Mouse (Mus musculus) thymus, adult 2 months (tissue): ENCODE data around the gene Pold2. TPM values are rescaled to one million over a fixed set of nuclear protein-coding genes. Genes with fewer than 3 reads are reported as not detected.
A peak's percentile ranks its signal among the peaks of the same experiment; 100 is the strongest.

Source experiments
- DNase-seq: peaks from one replicate; pipeline ENCODE4 v3.0.0; 2021
- H3K27ac ChIP-seq: fragments of 200-500 bp; 2 replicates; pipeline ENCODE4 v1.5.1; 2012; ENCODE audit warnings: low read length, control low read depth; ENCODE audit not compliant: control insufficient read depth, insufficient read depth
- H3K27me3 ChIP-seq: fragments of 200-500 bp; 2 replicates; pipeline ENCODE4 v1.6.1; 2012; ENCODE audit warnings: mild to moderate bottlenecking, low read length, moderate library complexity, mixed read lengths; ENCODE audit not compliant: control insufficient read depth, insufficient read depth
- H3K36me3 ChIP-seq: fragments of 200-500 bp; 2 replicates; pipeline ENCODE4 v1.6.1; 2012; ENCODE audit warnings: mild to moderate bottlenecking, low read length, moderate library complexity; ENCODE audit not compliant: control insufficient read depth, insufficient read depth
- H3K4me1 ChIP-seq: fragments of 200-500 bp; replicated peaks from 2 replicates; pipeline ENCODE4 v1.6.1; 2012; ENCODE audit warnings: low read length; ENCODE audit not compliant: control insufficient read depth, insufficient read depth
- H3K4me3 ChIP-seq: fragments of 200-500 bp; 2 replicates; pipeline ENCODE4 v1.5.1; 2012; ENCODE audit warnings: mild to moderate bottlenecking, low read length, control low read depth, moderate library complexity; ENCODE audit not compliant: control insufficient read depth, insufficient read depth
- CTCF ChIP-seq: fragments of 200-500 bp; IDR thresholded peaks from 2 replicates; pipeline ENCODE4 v1.5.1; 2012; ENCODE audit warnings: mild to moderate bottlenecking, control low read depth, low read length, moderate library complexity, borderline replicate concordance; ENCODE audit not compliant: control insufficient read depth, poor library complexity, insufficient read depth; ENCODE audit errors: extremely low read depth
- POLR2A ChIP-seq: fragments of 200-500 bp; IDR thresholded peaks from 2 replicates; pipeline ENCODE4 v1.6.1; 2012; ENCODE audit warnings: mild to moderate bottlenecking, low read length, control low read depth, moderate library complexity; ENCODE audit not compliant: control insufficient read depth, poor library complexity, insufficient read depth; ENCODE audit errors: extremely low read depth
- WGBS: fragments of 180-500 bp; shearing (Covaris S2); methylation state at CpG from one replicate; pipeline ENCODE4 v1.1.7; 2018; 5-methylcytosine and 5-hydroxymethylcytosine counted together
- polyA plus RNA-seq: library from polyadenylated mRNA; depleted of rRNA; stranded (reverse); fragments of >200 nt; gene quantifications from 2 replicates; pipeline ENCODE4 v1.2.3, GENCODE M21; 2012

The Pold2 gene
- polyA plus RNA-seq, 1 experiment, result 309 TPM

GRCm38 (mm10) chr11:5856479-5857130 lies 21.5 kb downstream of the Pold2 start:
- no peak for TF ChIP-seq POLR2A
- TF ChIP-seq CTCF, result no peak
- H3K4me3 ChIP-seq, result no peak overlapping the region
- peaks cover 6% of the 10 kb centered on the region for H3K27me3 ChIP-seq
- DNase-seq, result no peak
- WGBS, result 91% methylated on average over 8 of the region's 8 CpGs
- no peak overlapping the region for H3K27ac ChIP-seq
- H3K36me3 ChIP-seq, result no peaks in the 10 kb centered on the region
- peaks cover 12% of the 10 kb centered on the region for H3K4me1 ChIP-seq

DNA sequence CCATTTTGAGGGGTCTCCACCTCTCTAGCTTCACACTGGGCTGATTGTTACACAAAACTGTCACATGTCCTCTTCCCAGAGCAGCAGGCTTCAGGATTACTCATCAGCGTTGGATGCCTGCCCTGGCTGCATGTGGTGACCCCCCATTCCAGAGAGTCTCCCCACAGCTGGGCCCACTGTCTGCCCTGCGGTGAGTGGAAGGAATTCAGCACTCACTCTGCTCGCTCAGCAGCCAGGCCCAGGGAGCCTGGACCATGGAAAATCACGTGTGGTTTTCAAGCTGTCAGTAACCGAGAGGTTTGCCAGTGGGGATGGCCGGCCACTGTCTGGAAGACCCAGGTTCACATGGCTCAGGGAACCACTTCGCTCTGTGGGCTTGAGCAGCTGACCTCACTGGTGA lies 22.2 kb downstream of the Pold2 start:
- H3K4me3 ChIP-seq, result no peak overlapping the region
- no peak for DNase-seq
- H3K36me3 ChIP-seq, result no peaks in the 10 kb centered on the region
- H3K4me1 ChIP-seq, result peaks cover 15% of the 10 kb centered on the region
- no peaks in the 10 kb centered on the region; the same call in 1 of the 2 replicates for H3K27me3 ChIP-seq
- no peak overlapping the region for H3K27ac ChIP-seq
- no peak for TF ChIP-seq POLR2A
- TF ChIP-seq CTCF, result no peak
- WGBS, result 82% methylated on average over 7 of the region's 7 CpGs

DNA sequence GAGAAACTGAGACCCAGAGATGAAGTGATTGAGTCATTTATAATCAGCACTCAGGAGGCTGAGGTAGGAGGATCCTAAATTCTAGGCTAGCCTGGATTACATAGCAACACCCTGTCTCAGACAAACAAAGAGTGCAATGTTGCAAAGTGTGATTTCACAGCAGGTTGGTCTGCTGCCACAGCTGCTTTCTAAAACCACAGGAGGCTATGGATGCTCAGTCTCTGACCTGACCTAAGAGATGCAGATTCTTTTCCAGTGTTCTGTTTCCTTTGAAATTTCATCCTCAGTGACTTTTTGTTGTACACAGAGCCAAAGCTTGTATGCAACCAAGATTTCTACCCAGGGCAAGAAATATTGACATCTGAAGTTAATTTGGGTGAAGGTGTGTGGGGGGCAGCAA lies 22.6 kb downstream of the Pold2 start:
- Histone ChIP-seq H3K27me3 (no peaks in the 10 kb centered on the region; the same call in 1 of the 2 replicates), H3K4me3 (no peak overlapping the region), H3K36me3 (no peaks in the 10 kb centered on the region), H3K4me1 (peaks cover 19% of the 10 kb centered on the region), H3K27ac (no peak overlapping the region)
- DNase-seq, result no peak
- no peak for TF ChIP-seq POLR2A

DNA sequence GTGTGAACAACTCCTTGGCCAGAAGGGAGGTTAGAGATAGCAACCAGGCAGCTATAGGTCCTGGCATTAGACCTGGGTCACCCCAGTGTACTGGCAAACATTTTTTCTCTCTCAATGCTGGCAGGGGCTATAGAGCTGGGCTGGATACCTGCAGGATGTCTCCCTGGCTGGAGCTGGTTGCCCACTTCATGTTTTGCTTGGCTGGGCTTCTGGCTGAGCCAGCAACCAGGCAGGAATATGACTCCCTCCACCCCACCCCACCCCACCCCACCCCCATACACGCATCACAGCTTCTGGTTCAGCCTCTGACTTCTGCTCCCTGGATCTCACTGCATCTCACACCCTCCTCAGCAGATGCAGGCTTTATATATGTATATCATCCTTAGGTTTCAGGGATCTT lies 25.8 kb downstream of the Pold2 start:
- H3K36me3 ChIP-seq, result no peaks in the 10 kb centered on the region
- no peaks in the 10 kb centered on the region for H3K27me3 ChIP-seq
- DNase-seq, result no peak
- WGBS, result 89% methylated on average over 1 of the region's 1 CpGs
- peak overlapping the region; percentile 100 for H3K27ac ChIP-seq
- TF ChIP-seq POLR2A (no peak), CTCF (no peak)
- H3K4me1 ChIP-seq, result peaks cover 37% of the 10 kb centered on the region
- no peak overlapping the region for H3K4me3 ChIP-seq

GRCm38 (mm10) chr11:5851021-5851736 lies 26.9 kb downstream of the Pold2 start:
- Histone ChIP-seq H3K27me3 (no peaks in the 10 kb centered on the region), H3K4me1 (peaks cover 39% of the 10 kb centered on the region), H3K4me3 (no peak overlapping the region), H3K27ac (peak overlapping the region; percentile 100), H3K36me3 (no peaks in the 10 kb centered on the region)
- 37% methylated on average over 4 of the region's 4 CpGs for WGBS
- TF ChIP-seq POLR2A, result no peak
- no peak for TF ChIP-seq CTCF
- DNase-seq, result peak; percentile 53

DNA sequence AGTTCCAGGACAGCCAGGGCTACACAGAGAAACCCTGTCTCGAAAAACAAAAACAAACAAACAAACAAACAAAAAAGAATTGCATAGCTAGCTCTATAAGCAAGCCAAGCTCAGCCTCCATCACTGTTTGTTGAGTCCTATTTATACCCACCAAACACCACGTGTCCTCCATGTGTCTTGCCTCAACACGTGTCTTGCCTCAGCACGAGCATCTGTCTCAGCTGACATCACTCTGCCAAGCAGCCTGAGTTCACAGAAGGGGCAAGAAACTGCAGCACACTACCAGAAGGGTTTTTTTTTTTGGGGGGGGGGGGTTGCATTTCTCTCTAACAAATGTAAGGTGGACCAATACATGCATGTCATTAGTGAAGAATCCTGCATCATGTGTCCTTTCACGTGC lies 27.6 kb downstream of the Pold2 start:
- H3K27me3 ChIP-seq, result no peaks in the 10 kb centered on the region
- H3K4me1 ChIP-seq, result peaks cover 39% of the 10 kb centered on the region
- no peak for TF ChIP-seq CTCF
- TF ChIP-seq POLR2A, result no peak
- DNase-seq, result peak; percentile 26
- H3K36me3 ChIP-seq, result no peaks in the 10 kb centered on the region
- H3K27ac ChIP-seq, result peak overlapping the region; percentile 100; the same call in 1 of the 2 replicates
- no peak overlapping the region for H3K4me3 ChIP-seq
- WGBS, result 57% methylated on average over 5 of the region's 5 CpGs

DNA sequence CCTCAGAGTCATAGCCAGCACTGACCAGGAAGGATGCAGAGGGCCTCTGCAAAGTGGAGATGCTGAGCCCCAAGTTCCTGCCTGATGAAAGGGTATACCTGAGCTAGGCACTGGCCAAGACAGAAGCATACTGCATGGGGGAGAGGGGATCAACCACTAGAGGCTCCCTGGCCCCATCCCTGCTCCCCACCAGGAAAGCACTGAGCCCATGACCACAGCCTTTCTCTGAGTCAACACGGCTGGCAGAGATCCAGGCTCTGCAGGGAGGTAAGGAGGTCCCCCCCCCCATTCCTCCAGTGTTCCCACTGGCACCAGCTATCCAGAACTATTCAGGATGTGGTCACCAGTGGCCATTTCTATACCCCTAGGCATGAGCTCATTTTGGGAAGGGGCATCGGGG lies 28.8 kb downstream of the Pold2 start:
- Histone ChIP-seq H3K27ac (no peak overlapping the region), H3K36me3 (no peaks in the 10 kb centered on the region), H3K4me3 (no peak overlapping the region), H3K4me1 (peaks cover 39% of the 10 kb centered on the region), H3K27me3 (no peaks in the 10 kb centered on the region)
- no peak for TF ChIP-seq POLR2A
- TF ChIP-seq CTCF, result no peak
- WGBS, result 75% methylated on average over 2 of the region's 2 CpGs
- no peak for DNase-seq
